Mouse (Mus musculus): Measurements from ENCODE around the gene Gm49358.

Gm49358 gene

GRCm38 (mm10) chr10:86778398-86779116 lies 14.8 kb downstream of the Gm49358 start, which contains the start of gene Nt5dc3:
TSS of gene Nt5dc3 (plus strand) at chr10:86779005.
- peak; percentile 97 for DNase-seq (ENCODE audit: low spot score)

GRCm38 (mm10) chr10:86779117-86779755 lies 15.5 kb downstream of the Gm49358 start:
- DNase-seq (ENCODE audit: low spot score): peak; percentile 11

DNA sequence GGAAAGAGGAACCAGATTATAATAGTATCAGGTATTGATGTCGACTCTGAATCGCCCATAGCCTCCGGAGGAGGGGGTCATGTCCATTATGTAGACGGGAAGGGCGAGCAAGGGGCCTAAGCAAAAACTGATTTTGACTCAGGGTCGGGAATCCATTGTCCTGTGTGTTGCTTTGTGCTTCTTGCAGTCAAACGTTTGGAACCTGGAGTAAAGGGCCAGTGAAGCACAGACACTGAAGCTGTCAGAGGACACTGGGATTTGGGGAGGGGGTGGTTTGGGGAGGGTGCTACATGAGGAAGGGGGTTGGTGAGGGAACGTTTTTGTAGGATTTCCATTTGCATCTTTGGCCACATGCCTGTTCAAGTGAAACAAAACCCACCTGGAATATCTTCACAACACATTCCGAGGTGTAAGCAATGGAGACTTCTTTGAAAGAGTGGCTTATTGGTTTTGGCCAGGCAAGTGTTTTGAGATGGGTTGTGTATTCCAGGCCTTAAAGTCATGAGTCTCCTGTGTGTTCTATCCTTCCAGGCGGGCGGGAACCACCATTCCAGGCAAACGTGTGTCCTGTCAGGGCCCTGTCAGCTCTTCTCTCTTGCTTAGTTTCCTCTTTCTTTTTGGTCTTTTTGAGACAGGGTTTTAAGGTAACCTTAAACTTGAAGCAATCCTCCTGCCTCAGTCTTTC lies 16.2 kb downstream of the Gm49358 start:
- no peak for DNase-seq (ENCODE audit: low spot score)

- no peak for DNase-seq (ENCODE audit: low spot score)
Observed at GRCm38 (mm10) chr10:86781641-86782040, 17.9 kb downstream of the Gm49358 start.

DNA sequence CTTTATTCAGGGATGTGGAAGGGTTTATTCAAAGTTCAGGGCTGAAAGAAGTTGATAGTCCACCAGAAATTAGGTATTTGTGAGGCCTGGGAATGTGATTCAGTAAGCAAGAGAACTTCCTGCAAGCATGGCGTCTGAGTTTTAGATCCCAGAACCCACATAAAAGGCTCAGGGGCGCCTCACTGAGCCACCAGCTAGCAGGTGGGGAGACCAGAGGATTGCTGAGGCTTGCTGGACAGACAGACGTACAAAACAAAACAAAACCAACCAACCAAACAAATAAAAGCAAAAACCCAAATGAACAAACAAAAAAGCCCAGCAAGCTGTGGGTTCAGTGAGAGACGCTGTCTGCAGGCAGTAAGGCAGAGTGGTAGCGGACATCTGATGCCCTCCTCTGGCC lies 18.9 kb downstream of the Gm49358 start:
- no peak for DNase-seq (ENCODE audit: low spot score)

GRCm38 (mm10) chr10:86783561-86783960 lies 19.8 kb downstream of the Gm49358 start:
- no peak for DNase-seq (ENCODE audit: low spot score)

DNA sequence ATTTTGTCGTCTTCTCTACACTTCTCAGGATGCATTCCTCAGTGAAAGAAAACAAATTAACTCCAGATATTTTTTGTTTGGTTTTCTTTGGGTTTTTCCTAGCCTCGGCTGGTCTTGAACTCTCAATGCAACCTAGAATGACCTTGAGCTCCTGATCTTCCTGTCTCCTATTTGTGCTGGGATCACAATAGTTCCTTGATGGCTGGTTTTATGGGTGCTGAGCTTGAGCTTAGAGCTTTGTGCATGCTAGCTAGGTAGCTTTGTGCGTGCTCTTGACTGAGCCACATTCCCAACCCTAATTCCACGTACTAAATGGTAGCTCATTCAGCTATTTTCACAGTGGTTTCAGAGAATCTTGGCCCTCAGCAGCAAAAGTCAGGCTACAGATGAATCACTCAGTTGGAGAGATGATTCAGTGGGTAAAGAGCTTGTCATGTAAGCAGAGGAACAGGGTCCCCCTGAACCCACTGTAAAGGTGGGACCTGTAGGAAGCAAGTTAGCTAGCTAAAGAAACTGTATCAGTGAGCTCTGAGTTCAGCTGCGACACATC lies 20.4 kb downstream of the Gm49358 start:
- no peak for DNase-seq (ENCODE audit: low spot score)

DNA sequence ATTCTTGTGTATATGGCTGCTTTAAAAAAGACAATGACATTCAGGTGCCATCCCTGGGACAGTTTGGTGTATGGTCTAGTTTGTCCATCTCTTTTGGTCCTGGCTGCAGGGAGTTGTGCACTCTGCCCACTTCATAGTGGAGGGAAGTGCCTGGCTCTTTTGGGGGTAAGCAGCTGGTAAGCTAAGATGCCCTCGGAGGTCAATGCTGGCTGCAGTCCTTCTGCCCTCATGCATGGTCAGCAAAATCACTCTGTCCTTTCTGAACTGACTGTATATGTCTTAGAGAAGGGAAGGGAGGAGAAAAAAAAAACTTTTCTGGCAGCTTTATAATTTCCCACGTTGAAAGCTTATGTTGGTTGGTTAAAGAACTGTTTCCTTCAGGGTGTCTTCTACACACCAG lies 21.6 kb downstream of the Gm49358 start:
- no peak for DNase-seq (ENCODE audit: low spot score)

GRCm38 (mm10) chr10:86786083-86786482 lies 22.3 kb downstream of the Gm49358 start:
- DNase-seq (ENCODE audit: low spot score): no peak

GRCm38 (mm10) chr10:86788193-86788592 lies 24.4 kb downstream of the Gm49358 start:
- DNase-seq (ENCODE audit: low spot score): no peak

- DNase-seq (ENCODE audit: low spot score): no peak
Observed at GRCm38 (mm10) chr10:86789146-86789672, 25.4 kb downstream of the Gm49358 start.

- no peak for DNase-seq (ENCODE audit: low spot score)
Observed at GRCm38 (mm10) chr10:86791507-86792184, 27.9 kb downstream of the Gm49358 start.

- peak; percentile 56 for DNase-seq (ENCODE audit: low spot score)
Observed at GRCm38 (mm10) chr10:86793509-86793951, 29.8 kb downstream of the Gm49358 start.

GRCm38 (mm10) chr10:86794196-86794595 lies 30.4 kb downstream of the Gm49358 start:
- no peak for DNase-seq (ENCODE audit: low spot score)

GRCm38 (mm10) chr10:86794794-86795535 lies 31.2 kb downstream of the Gm49358 start:
- no peak for DNase-seq (ENCODE audit: low spot score)

- DNase-seq (ENCODE audit: low spot score): no peak
Observed at GRCm38 (mm10) chr10:86796073-86796741, 32.4 kb downstream of the Gm49358 start.

- DNase-seq (ENCODE audit: low spot score): no peak
Observed at GRCm38 (mm10) chr10:86807362-86807761, 43.6 kb downstream of the Gm49358 start.

GRCm38 (mm10) chr10:86808013-86808758 lies 44.4 kb downstream of the Gm49358 start:
- no peak for DNase-seq (ENCODE audit: low spot score)

DNA sequence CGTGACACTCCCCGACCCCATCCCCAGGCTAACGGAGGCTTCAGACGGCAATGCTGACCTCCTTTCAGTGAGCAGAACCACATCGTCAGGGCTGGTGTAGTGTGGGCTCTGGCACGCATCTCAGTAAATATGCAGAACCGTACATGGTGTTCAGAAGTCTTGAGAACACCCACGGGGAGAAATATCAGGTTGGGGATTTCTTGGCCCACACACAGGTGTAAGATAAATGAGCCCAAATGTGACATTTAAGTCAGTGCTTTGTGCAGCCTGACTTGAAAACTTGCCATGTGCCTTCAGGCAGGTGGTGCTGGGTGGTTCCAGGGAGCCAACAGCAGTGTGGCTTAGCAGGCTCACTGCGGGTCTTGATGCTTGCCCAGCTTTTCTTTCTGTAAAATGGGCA lies 46.2 kb downstream of the Gm49358 start:
- DNase-seq (ENCODE audit: low spot score): no peak

GRCm38 (mm10) chr10:86810612-86811011 lies 46.8 kb downstream of the Gm49358 start:
- no peak for DNase-seq (ENCODE audit: low spot score)

Measured in ovary, adult 18-20 months (tissue).